Comparison of ENCODE assay signal across 8 mouse cellular contexts in the genomic region with DNA sequence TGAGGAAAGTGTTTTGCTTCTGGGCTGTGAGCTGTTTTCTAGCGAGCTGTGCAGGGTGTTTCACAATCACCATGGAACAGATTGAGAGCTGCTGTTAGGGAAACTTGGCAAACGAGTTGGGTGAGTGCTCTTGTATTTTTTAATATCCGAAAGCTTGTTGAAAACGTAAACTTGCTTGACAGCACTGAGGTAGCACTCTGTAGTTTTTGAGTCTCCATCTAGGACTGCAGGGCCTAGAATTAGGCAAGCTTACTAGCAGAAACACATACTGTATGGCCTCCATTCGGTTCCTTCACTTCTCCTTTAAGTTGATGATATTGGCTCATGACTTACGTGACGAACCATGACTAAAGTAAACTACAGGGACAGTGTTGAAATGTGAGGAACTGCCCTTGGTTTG. TPM values are rescaled to one million over a fixed set of nuclear protein-coding genes. Genes with fewer than 3 reads are reported as not detected.
DNase-seq lines count a peak whose midpoint lies in the region; ATAC-seq lines count a peak whose summit lies in the region.

No protein-coding gene starts in this region.

- no peaks in the 10 kb centered on the region for H3K27me3 ChIP-seq in kidney, embryonic 15.5 days

- no peak overlapping the region for H3K9ac ChIP-seq in kidney, embryonic 15.5 days

- DNase-seq in kidney, adult 9 months: peak; percentile 39
- DNase-seq in kidney, postnatal 14 days: peak; percentile 52
- DNase-seq in retina, postnatal 1 day: no peak
- DNase-seq in left cerebral cortex, postnatal 36 days (ENCODE audit: low spot score in 2 of 2): no peak

- ATAC-seq in kidney, embryonic 15.5 days (replicated peaks; ENCODE audit: low FRiP score): no peak
- peak; percentile 62 for ATAC-seq in common myeloid progenitor, adult 5-6 weeks (replicated peaks; ENCODE audit: low read depth, poor library complexity, severe bottlenecking)
- peak; percentile 93 for ATAC-seq in megakaryocyte progenitor cell, adult 5-6 weeks (replicated peaks; ENCODE audit: poor library complexity)
- no peak for ATAC-seq in erythroblast, adult 5-6 weeks (replicated peaks; ENCODE audit: low FRiP score, poor library complexity, severe bottlenecking)

- no peak overlapping the region for H3K4me2 ChIP-seq in kidney, embryonic 15.5 days

- H3K4me3 ChIP-seq in kidney, embryonic 15.5 days (replicated peaks): no peak overlapping the region

- 66% methylated on average over 7 of the region's 7 CpGs for WGBS in kidney, embryonic 15.5 days

- intact Hi-C loops in left cerebral cortex, postnatal 36 days (cut with DNase I): no loop called here

- 0 out of 2 replicates have a peak, but pooled peaks cover 3% of the 10 kb centered on the region for H3K36me3 ChIP-seq in kidney, embryonic 15.5 days

- no peaks in the 10 kb centered on the region for H3K4me1 ChIP-seq in kidney, embryonic 15.5 days

- H3K9me3 ChIP-seq in kidney, embryonic 15.5 days (replicated peaks): peaks cover 5% of the 10 kb centered on the region; the same call in 1 of the 2 replicates

- H3K27ac ChIP-seq in kidney, embryonic 15.5 days: no peak overlapping the region

RNA-seq across cellular contexts. Expression of a gene that starts 38.1 kb away (rescaled TPM):
- 122 and 131 TPM in 2 replicates for polyA plus RNA-seq in kidney, embryonic 15.5 days (2015; fragmentation: Nextera tagmentation; extraction: Ambion mirVana)
- 102 and 171 TPM in 2 replicates for total RNA-seq in common myeloid progenitor, adult 5-6 weeks (2017)
- 103 and 124 TPM in 2 replicates for total RNA-seq in megakaryocyte progenitor cell, adult 5-6 weeks (2015)
- total RNA-seq in megakaryocyte progenitor cell, adult 5-6 weeks (2017): 125 and 134 TPM in 2 replicates
- 46.9 and 56.4 TPM in 2 replicates for total RNA-seq in erythroblast, adult 5-6 weeks (2015; ENCODE audit: low replicate concordance)
- total RNA-seq in erythroblast, adult 5-6 weeks (2017; ENCODE audit: low replicate concordance): 30.9 and 44.0 TPM in 2 replicates
- total RNA-seq in left cerebral cortex, postnatal 36 days (2021): 10 to 100 TPM; 83.0 to 91.4 TPM

Comparison
In these comparisons a context has a peak if more than half of its experiments do, and no peak if none do; other contexts are left out.
1. DNase-seq: peak in kidney, adult 9 months (single experiment) and kidney, postnatal 14 days (single experiment); none in retina, postnatal 1 day (single experiment) and left cerebral cortex, postnatal 36 days (0 of 2).
2. ATAC-seq: peak in common myeloid progenitor, adult 5-6 weeks (single experiment) and megakaryocyte progenitor cell, adult 5-6 weeks (single experiment); none in kidney, embryonic 15.5 days (single experiment) and erythroblast, adult 5-6 weeks (single experiment).